Mouse (Mus musculus) induced T-regulatory cell, adult 2 months (primary cell): ENCODE data around the gene Rhoh.

ENCODE experiments used
- DNase-seq: peaks from one replicate; pipeline ENCODE4 v3.0.0-alpha.2; 2012; ENCODE audit warnings: low read depth

The Rhoh gene

GRCm38 (mm10) chr5:65861154-65861944, at the start of gene Rhoh:
TSS of gene Rhoh (plus strand) at chr5:65861213.
- peak; percentile 79 for DNase-seq

- peak; percentile 83 for DNase-seq
These were observed 37.3 kb upstream of the Rhoh start for GRCm38 (mm10) chr5:65823601-65824133.

GRCm38 (mm10) chr5:65826476-65826875, 34.5 kb upstream of the Rhoh start:
- DNase-seq = peak; percentile 56

GRCm38 (mm10) chr5:65827102-65827501, 33.9 kb upstream of the Rhoh start:
- DNase-seq = peak; percentile 68

- no peak for DNase-seq
These were observed 32.8 kb upstream of the Rhoh start for GRCm38 (mm10) chr5:65828261-65828660.

- DNase-seq = peak; percentile 44
These were observed 32.0 kb upstream of the Rhoh start for GRCm38 (mm10) chr5:65829059-65829458.

GRCm38 (mm10) chr5:65831917-65832618, 28.9 kb upstream of the Rhoh start:
- DNase-seq = peak; percentile 46

- no peak for DNase-seq
These were observed 27.9 kb upstream of the Rhoh start for GRCm38 (mm10) chr5:65833092-65833491.

- DNase-seq = peak; percentile 73
These were observed 27.1 kb upstream of the Rhoh start for GRCm38 (mm10) chr5:65833766-65834498.

GRCm38 (mm10) chr5:65838053-65838452, 23.0 kb upstream of the Rhoh start:
- DNase-seq = no peak

GRCm38 (mm10) chr5:65842947-65843346, 18.1 kb upstream of the Rhoh start:
- no peak for DNase-seq

GRCm38 (mm10) chr5:65846534-65846933, 14.5 kb upstream of the Rhoh start:
- no peak for DNase-seq

GRCm38 (mm10) chr5:65846958-65847357, 14.1 kb upstream of the Rhoh start:
- DNase-seq = no peak

- no peak for DNase-seq
These were observed 13.4 kb upstream of the Rhoh start for GRCm38 (mm10) chr5:65847656-65848055.

- peak; percentile 84 for DNase-seq
These were observed 10.2 kb upstream of the Rhoh start for GRCm38 (mm10) chr5:65850765-65851164.

- DNase-seq = peak; percentile 43
These were observed 6.2 kb upstream of the Rhoh start for GRCm38 (mm10) chr5:65854786-65855191.

- DNase-seq = peak; percentile 56
These were observed 5.4 kb upstream of the Rhoh start for GRCm38 (mm10) chr5:65855571-65855970.

- peak; percentile 67 for DNase-seq
These were observed 4.2 kb upstream of the Rhoh start for GRCm38 (mm10) chr5:65856591-65857411.

GRCm38 (mm10) chr5:65857935-65858334, 3.1 kb upstream of the Rhoh start:
- peak; percentile 80 for DNase-seq

- DNase-seq = peak; percentile 49
These were observed 2.7 kb upstream of the Rhoh start for GRCm38 (mm10) chr5:65858355-65858754.

GRCm38 (mm10) chr5:65858898-65859297, 2.1 kb upstream of the Rhoh start:
- DNase-seq = peak; percentile 54
